Mouse (Mus musculus) embryonic facial prominence, embryonic 12.5 days (tissue): ENCODE measurements at regions not wholly inside any gene's neighbourhood (a gene's known extent, or its start where the extent isn't known, plus 50 kb on each side); places are given as distances from the start of the nearest gene placed in this dataset.

Experiments used
- ATAC-seq: fragments of 200-750 bp; cut with Nextera tagmentation; 2 replicates; pipeline ENCODE4 v1.8.0; 2017; ENCODE audit not compliant: insufficient number of reproducible peaks, insufficient read depth, low FRiP score, low TSS enrichment
- H3K27ac ChIP-seq: fragments of 300-500 bp; sonication (generic); 2 replicates; pipeline ENCODE4 v1.5.1; 2016; ENCODE audit warnings: mild to moderate bottlenecking
- H3K27me3 ChIP-seq: fragments of 300-500 bp; sonication (generic); 2 replicates; pipeline ENCODE4 v1.6.1; 2016; ENCODE audit warnings: mild to moderate bottlenecking, moderate library complexity
- H3K36me3 ChIP-seq: fragments of 300-500 bp; sonication (generic); 2 replicates; pipeline ENCODE4 v1.6.1; 2016; ENCODE audit warnings: mild to moderate bottlenecking
- H3K4me1 ChIP-seq: fragments of 300-500 bp; sonication (generic); 2 replicates; pipeline ENCODE4 v1.6.1; 2016
- H3K4me2 ChIP-seq: fragments of 300-500 bp; sonication (generic); replicated peaks from 2 replicates; pipeline ENCODE4 v1.6.1; 2016; ENCODE audit warnings: mild to moderate bottlenecking, moderate library complexity
- H3K4me3 ChIP-seq: fragments of 300-500 bp; sonication (generic); 2 replicates; pipeline ENCODE4 v1.5.1; 2016; ENCODE audit warnings: mild to moderate bottlenecking
- H3K9ac ChIP-seq: fragments of 300-500 bp; sonication (generic); 2 replicates; pipeline ENCODE4 v1.6.1; 2016; ENCODE audit warnings: mild to moderate bottlenecking, moderate library complexity
- H3K9me3 ChIP-seq: fragments of 300-500 bp; sonication (generic); 2 replicates; pipeline ENCODE4 v1.6.1; 2016; ENCODE audit warnings: mild to moderate bottlenecking, moderate library complexity
- WGBS: fragments of 180-500 bp; shearing (Covaris S2); methylation state at CpG from one replicate; pipeline ENCODE4 v1.1.7; 2016; 5-methylcytosine and 5-hydroxymethylcytosine counted together

- Histone ChIP-seq H3K9me3 (no peaks in the 10 kb centered on the region), H3K27ac (no peak overlapping the region)
These were observed 68.1 kb upstream of the P2ry1 start for GRCm38 (mm10) chr3:60934492-60934891.

GRCm38 (mm10) chr3:60941451-60941850, 61.1 kb upstream of the P2ry1 start:
- Histone ChIP-seq H3K27me3 (no peaks in the 10 kb centered on the region), H3K9ac (no peak overlapping the region), H3K4me3 (no peak overlapping the region), H3K36me3 (no peaks in the 10 kb centered on the region), H3K9me3 (no peaks in the 10 kb centered on the region), H3K4me2 (no peak overlapping the region), H3K27ac (no peak overlapping the region), H3K4me1 (no peaks in the 10 kb centered on the region)
- ATAC-seq: no peak
- WGBS: 78% methylated on average over 2 of the region's 2 CpGs

More at GRCm38 (mm10) chr3:60934492-60934891, 68.1 kb upstream of the P2ry1 start:
- WGBS: 88% methylated on average over 1 of the region's 1 CpGs
- H3K4me2 ChIP-seq: no peak overlapping the region
- H3K36me3 ChIP-seq: no peaks in the 10 kb centered on the region
- H3K4me1 ChIP-seq: no peaks in the 10 kb centered on the region
- no peak overlapping the region for H3K9ac ChIP-seq
- no peak for ATAC-seq
- no peak overlapping the region for H3K4me3 ChIP-seq
- H3K27me3 ChIP-seq: no peaks in the 10 kb centered on the region

- Histone ChIP-seq H3K9ac (no peak overlapping the region), H3K4me2 (no peak overlapping the region), H3K4me1 (no peaks in the 10 kb centered on the region), H3K9me3 (no peaks in the 10 kb centered on the region), H3K27me3 (no peaks in the 10 kb centered on the region), H3K4me3 (no peak overlapping the region), H3K36me3 (no peaks in the 10 kb centered on the region), H3K27ac (no peak overlapping the region)
- 77% methylated on average over 4 of the region's 4 CpGs for WGBS
- ATAC-seq: no peak
These were observed 53.7 kb upstream of the P2ry1 start for GRCm38 (mm10) chr3:60948897-60949296.
